Mouse (Mus musculus): Measurements from ENCODE around the gene F2.
A peak's percentile ranks its signal among the peaks of the same experiment; 100 is the strongest.

Gene F2

DNA sequence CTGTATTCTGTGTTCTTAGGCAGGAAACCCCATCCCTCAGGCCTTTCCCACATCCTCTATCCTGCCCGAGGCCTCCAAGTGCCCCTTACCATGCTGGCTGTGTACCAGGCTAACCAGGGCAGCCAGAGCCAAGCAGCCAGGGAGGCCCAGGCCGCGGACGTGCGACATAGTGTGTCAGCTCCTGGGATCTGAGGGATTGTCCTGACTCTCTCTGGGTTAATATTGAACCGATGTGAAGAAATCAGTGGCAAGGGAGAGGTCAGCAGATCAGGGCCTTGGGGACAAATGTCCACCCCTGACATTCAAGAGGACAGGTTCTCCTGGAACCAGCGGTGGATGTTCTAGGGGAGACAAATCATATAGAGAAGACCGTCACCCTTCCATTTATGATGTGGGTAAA is at the start of gene F2:
Gene F2 (minus strand): TSS at position 186 of the 400 bp plus-strand sequence.
- no peak for DNase-seq (ENCODE audit: low read depth)

DNA sequence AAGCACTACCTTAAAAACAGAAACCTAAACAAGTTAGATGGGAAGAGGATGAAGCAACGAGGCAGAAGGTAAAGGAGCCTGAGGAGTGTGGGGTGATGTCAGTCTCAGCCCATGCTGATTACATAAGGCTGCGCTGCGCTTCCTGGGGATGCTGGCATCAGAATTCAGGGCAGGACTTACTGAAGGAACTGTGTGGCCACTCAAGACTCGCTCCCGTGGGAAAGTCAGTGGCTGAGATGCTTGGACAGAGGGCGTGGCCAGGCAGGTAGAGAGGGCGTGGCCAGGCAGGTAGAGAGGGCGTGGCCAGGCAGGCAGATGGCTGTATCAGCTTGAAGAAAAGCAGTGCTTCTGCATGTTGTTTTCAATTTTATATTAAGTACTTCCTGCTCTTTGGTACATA is 47.7 kb upstream of the F2 start:
- no peak for DNase-seq (ENCODE audit: low read depth)

GRCm38 (mm10) chr2:91682850-91683249 is 46.6 kb upstream of the F2 start:
- DNase-seq (ENCODE audit: low read depth) = peak; percentile 33

- no peak for DNase-seq (ENCODE audit: low read depth)
Observed at GRCm38 (mm10) chr2:91676961-91677360, 40.7 kb upstream of the F2 start.

DNA sequence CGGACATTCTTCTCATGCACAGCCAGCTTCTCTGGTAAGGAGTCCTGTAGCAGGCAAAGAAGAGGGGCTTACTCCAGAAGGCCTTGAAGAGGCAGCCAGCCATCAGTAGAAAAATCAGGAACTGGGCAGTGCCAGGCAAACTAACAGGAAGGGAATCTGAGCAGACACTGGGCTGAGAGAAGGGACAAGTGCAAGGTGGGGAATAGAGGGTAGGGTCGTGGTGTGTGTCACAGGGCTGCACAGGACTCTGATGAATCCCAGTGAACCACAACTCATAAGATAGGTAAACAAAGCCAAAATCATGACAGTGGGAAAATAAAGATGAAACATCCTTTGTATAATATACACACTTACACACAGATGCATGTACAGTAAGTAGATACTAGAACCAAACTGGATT is 40.2 kb upstream of the F2 start:
- no peak for DNase-seq (ENCODE audit: low read depth)

GRCm38 (mm10) chr2:91674895-91675294 is 38.7 kb upstream of the F2 start:
- no peak for DNase-seq (ENCODE audit: low read depth)

DNA sequence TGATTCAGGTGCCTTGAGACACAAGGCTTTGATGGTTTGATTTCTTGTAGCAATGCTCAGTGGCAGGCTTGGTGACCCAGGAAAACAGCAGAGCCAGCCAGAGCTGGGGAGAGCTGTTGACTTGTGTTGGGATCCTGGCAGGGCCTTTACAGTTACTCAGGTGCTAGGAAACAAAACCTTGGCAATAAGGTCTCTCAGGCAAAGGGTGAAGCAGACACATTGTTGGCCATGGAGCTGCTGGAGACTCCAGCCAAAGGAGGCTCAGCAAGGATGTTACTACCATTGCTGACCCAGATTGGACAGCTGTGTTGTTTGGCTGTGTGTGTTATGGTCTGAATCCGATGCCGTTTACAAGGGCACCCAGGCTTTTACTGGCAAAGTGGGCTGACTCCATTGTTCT is 37.4 kb upstream of the F2 start:
- DNase-seq (ENCODE audit: low read depth) = no peak

DNA sequence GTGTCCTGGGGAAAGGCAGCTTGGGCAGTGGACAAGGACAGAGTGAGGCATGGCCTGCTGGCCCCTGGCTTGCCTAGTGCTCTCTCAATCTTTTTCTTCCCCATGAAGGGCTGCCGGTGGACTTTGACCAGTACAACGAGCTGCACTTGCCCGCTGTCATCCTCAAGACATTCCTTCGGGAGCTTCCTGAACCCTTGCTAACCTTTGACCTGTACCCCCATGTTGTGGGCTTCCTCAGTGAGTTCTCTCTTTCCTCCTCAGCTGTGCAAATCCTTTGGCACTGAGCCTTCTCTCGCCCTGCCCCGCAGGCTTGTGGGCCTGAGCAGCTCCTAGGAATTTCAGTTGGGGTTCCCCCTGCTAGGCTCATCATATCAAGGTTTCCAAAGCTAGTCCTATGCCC is 33.8 kb upstream of the F2 start:
- DNase-seq (ENCODE audit: low read depth) = no peak

DNA sequence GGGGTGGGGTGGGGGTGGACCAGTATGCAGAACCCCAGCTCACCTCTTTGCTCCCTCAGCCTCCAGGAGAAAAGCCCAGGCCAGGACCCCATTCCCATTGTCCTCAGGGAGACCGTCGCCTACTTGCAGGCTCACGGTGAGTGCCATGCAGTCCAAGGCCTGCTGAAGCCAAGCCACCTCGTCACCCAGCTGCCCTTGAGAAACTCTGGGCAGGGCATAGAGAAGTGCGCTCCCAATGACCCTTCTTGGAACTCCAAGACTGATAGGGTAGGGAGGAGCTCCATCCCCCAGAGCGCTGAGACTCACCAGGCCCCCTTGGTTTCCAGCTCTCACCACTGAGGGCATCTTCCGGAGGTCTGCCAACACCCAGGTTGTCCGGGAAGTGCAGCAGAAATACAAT is 33.1 kb upstream of the F2 start:
- DNase-seq (ENCODE audit: low read depth) = no peak

- DNase-seq (ENCODE audit: low read depth) = no peak
Observed at GRCm38 (mm10) chr2:91667747-91668146, 31.5 kb upstream of the F2 start.

- DNase-seq (ENCODE audit: low read depth) = no peak
Observed at GRCm38 (mm10) chr2:91666386-91666910, 30.2 kb upstream of the F2 start.

DNA sequence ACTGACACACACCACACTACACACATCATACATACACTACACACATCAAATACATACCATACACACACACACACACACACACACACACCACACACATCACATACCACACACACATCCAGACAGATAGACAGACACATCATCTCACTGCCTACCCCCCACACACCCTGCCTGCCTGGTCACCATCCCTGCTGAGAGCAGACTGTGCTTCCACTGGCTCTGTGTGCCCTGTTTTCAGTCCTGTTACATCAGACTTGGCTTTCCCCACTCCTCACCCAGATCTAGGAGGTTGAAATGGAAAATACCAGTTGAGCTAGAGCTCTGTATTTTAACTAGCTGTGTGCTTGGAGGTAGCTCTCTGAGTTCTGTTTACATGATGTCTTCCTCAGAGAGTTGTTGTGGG is 28.6 kb upstream of the F2 start:
- DNase-seq (ENCODE audit: low read depth) = no peak

DNA sequence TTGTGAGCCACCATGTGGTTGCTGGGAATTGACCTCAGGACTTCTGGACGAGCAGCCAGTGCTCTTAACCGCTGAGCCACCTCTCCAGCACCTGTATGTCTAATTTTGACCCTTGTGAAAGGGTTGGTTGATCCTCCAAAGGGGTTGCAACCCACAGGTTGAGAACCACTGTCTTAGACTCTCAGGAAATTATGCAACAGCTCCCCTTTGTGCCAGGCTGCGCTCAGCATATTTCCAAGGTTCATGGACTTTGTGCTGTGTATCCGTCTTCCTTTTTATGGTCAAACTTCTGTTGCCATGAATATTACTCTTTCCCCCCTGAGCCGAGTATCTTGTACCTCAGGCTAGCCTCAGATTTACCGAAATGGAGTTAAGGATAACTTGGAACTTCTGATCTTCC is 24.8 kb upstream of the F2 start:
- no peak for DNase-seq (ENCODE audit: low read depth)

DNA sequence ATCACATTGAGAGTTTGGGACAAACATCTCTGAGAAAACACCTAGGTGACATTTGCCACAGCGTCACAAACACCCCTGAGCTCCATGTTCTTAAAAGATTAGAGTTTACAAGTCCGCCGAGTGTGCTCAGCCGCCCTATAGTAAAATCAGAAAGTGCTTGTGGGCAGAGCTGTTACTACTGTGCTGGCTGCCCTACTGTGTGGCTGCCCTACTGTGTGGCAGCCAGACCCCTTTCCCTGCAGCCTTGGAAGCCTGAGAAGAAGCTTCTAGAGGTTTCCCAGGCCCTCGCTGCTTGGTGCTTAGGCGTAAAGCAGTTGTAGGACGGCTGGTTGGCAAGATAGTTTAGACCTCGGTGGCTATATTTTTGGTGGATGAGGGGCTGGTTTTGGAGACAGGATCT is 23.4 kb upstream of the F2 start:
- no peak for DNase-seq (ENCODE audit: low read depth)

GRCm38 (mm10) chr2:91656774-91657173 is 20.6 kb upstream of the F2 start:
- no peak for DNase-seq (ENCODE audit: low read depth)

GRCm38 (mm10) chr2:91655827-91656226 is 19.6 kb upstream of the F2 start:
- DNase-seq (ENCODE audit: low read depth) = no peak

DNA sequence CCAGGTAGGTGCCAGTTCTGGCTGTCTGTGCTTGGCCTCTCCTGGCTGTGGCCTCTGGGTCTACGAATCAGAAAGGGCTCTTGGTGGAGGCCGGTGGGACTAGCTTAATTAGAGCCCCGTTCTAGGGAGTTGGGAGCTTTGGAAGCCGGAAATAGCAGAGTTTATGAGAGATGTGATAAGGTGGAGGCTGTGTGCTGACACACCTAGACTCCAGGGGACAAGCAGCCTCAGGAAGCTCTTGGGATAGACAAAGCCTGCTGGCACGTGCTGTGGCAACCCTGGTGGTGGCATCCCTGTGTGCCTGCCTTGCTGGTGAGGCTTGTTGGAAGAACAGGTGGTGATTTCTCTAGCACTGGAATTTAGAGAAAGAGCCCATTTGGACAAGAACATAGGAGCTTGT is 19.2 kb upstream of the F2 start:
- DNase-seq (ENCODE audit: low read depth) = no peak

GRCm38 (mm10) chr2:91652863-91653262 is 16.6 kb upstream of the F2 start:
- DNase-seq (ENCODE audit: low read depth) = no peak

DNA sequence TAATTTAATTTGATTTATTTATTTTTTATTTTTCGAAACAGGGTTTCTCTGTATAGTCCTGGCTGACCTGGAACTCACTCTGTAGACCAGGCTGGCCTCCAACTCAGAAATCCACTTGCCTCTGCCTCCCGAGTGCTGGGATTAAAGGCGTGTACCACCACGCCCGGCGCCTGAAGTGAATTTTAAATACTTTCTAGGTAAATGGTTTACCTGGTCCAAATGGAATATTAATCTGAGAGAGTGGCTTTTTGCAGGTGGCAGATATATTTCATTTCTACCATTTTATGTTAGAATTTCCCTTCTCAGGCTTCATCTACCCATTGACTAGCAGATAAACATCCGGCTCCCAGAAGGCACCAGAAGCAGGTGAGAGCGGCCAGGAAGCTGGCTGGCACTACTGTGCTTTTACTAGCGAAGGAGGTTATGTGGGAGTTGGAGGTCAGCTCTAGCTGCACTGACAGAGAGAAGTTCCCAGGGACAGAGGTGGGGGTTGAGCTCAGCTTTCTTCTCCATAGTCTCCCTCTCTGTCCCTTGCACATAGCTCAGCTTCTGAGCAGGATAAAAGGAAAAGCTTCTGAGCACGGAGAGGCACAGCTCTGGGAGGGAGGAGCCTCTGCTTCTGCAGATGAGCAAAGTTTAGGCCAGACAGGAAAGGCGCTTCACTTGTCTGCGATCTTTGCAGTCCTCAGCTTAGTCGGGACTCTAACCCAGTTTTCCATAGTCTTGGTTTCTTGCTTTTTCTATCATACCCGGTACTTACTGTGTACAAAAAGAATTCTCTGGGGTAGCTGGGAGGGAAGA is 15.4 kb upstream of the F2 start:
- no peak for DNase-seq (ENCODE audit: low read depth)

DNA sequence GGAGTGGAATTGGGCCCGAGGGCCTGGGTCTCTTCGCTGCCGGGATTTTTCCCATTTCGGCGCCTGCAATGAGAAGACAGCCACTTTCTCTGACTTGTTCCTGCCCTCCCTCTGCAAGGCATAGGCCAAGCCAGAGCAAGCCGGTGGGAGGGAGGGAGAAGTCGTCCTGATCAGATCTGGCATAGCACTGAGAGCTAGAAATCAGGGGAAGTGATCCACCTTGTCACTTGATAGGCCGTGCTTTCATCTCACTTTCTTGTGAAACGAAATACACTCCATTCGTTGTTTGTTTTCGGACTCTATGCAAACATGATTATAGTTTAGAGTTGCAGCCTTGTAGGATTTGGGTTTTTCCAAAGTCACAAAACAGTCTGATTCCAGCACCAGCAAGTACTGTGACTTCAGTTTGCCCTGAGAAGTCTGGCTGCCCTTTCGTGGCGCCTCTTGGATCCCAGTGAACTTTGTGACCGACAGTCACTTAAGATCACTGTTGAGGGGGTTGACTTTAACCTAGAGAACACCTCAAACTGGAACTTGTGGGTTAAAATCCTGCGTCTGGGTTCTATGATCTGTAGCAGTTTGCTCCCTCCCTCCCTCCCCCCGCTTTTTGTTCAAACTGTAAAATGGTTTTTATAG is 14.3 kb upstream of the F2 start:
- DNase-seq (ENCODE audit: low read depth) = no peak

DNA sequence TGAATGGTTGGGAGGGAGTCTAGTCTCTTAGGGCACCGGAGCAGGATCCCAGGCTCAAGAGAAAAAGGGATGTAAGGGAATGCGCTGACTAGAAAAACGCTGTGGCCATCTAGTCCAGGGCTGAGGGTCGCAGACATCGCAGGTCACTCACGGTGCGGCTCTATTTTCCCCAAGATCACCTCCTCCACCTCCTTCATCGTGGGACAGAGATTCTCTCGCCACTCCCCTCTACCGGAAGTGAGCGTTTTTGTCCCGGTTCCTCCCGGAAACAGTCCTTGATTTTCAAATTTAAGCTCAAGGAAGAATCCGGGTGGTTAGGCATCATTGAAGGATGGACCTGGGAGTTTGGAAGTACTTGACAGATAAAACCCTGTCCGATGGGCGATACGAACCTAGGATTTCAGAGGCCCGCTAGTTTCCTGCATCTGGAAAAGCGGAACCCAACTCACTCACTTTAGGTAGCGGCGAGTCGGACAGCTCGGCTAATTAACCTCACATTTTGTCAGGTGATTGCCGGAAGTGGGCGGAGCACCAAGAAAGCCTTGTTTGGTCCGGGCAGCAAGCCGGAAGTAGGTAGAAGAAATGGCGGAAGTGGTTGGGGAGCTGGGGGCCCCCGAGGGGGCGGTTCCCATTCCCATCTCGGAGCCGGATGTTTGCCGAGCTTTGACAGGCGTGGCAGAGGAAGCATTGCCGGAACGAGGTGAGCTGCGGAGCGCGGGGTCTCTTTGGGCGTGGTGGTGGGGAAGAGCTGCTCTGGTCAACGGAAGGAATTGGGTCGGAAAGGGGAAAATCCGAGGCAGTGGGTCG is 13.5 kb upstream of the F2 start, which contains the start of the genes Zfp408 and Arhgap1:
Gene Zfp408 (minus strand): TSS at position 239 of the 807 bp plus-strand sequence.
Gene Arhgap1 (plus strand): TSS at position 308 of the 807 bp plus-strand sequence.
- DNase-seq (ENCODE audit: low read depth) = peak; percentile 92

- no peak for DNase-seq (ENCODE audit: low read depth)
Observed at GRCm38 (mm10) chr2:91649152-91649551, 12.9 kb upstream of the F2 start.

DNA sequence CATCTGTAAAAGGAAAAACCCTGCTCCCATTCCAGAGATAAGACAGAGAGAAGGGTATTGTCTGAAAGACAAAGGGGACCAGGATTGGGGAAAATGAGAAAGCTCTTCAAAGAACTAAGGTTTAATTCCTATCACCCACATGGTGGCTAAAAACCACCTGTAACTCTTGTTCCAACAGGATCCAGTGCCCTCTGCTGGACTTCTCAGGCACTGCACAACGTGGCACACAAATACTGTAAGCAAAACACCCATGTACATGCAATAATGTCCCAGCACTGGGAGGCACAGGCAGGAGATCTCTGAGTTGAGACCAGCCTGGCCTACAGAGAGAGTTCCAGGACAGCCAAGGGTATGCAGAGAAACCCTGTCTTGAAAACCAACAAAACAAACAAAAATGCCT is 10.5 kb upstream of the F2 start:
- DNase-seq (ENCODE audit: low read depth) = peak; percentile 26

All from fibroblast of lung, adult 2 months (primary cell).